Mouse (Mus musculus) E14TG2a.4 (cell line): ENCODE results near the gene Rhox3a.
"Not testable (repeated sequence)": the region's sequence is repeated elsewhere in the genome, so short reads cannot be mapped to it uniquely, and the experiment has no call there.

ENCODE experiments used
- CTCF ChIP-seq: conservative IDR thresholded peaks from 2 replicates; pipeline ENCODE4 v1.5.1; 2014; ENCODE audit warnings: low read length
- NANOG ChIP-seq: IDR thresholded peaks from 2 replicates; pipeline ENCODE4 v1.6.1; 2014; ENCODE audit warnings: borderline replicate concordance, low read length, mixed read lengths

DNA sequence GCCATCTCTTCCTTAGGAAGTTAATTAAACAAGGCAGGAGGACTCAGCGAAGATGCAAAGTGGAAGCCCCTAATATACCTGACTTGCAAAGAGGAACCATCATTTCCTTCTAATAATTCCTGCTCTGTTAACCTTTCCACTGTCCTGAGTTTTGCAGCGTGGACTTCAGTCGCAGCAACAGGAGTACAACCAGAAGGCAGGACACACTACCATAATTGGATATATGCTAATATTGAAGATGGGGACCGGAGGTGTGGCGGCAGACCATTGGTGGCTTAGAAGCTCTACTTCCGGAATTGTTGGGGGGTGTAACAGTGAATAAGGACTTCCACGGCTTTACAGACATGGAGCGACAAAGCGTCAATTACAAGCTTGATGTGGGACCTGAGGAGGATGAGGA lies 5.0 kb upstream of the Rhox3a start, which contains the start of gene Rhox2a:
- TF ChIP-seq CTCF, NANOG: not testable (repeated sequence)
